Mouse (Mus musculus) liver, embryonic 16.5 days (tissue): ENCODE measurements around the gene Phtf1. TPM values are rescaled to one million over a fixed set of nuclear protein-coding genes. Genes with fewer than 3 reads are reported as not detected.

Source experiments
- ATAC-seq: fragments of 200-750 bp; cut with Nextera tagmentation; 2 replicates; pipeline ENCODE4 v1.8.0; 2017; ENCODE audit warnings: low read depth, mild to moderate bottlenecking, moderate number of reproducible peaks, moderate library complexity
- H3K27ac ChIP-seq: fragments of 300-500 bp; sonication (generic); 2 replicates; pipeline ENCODE4 v1.5.1; 2014; ENCODE audit warnings: mild to moderate bottlenecking, low read length
- H3K27me3 ChIP-seq: fragments of 300-500 bp; sonication (generic); 2 replicates; pipeline ENCODE4 v1.6.1; 2014; ENCODE audit warnings: low read depth, low read length, mixed read lengths; ENCODE audit not compliant: control insufficient read depth, insufficient read depth
- H3K36me3 ChIP-seq: fragments of 300-500 bp; sonication (generic); 2 replicates; pipeline ENCODE4 v1.6.1; 2014; ENCODE audit warnings: mild to moderate bottlenecking; ENCODE audit not compliant: control insufficient read depth, insufficient read depth
- H3K4me1 ChIP-seq: fragments of 300-500 bp; sonication (generic); 2 replicates; pipeline ENCODE4 v1.6.1; 2014; ENCODE audit warnings: low read depth, low read length, mixed read lengths; ENCODE audit not compliant: control insufficient read depth
- H3K4me2 ChIP-seq: fragments of 300-500 bp; sonication (generic); 2 replicates; pipeline ENCODE4 v1.6.1; 2014; ENCODE audit warnings: low read depth, low read length, mixed read lengths
- H3K4me3 ChIP-seq: fragments of 300-500 bp; sonication (generic); 2 replicates; pipeline ENCODE4 v1.5.1; 2014; ENCODE audit warnings: low read depth, mild to moderate bottlenecking, low read length
- H3K9ac ChIP-seq: fragments of 300-500 bp; sonication (generic); 2 replicates; pipeline ENCODE4 v1.6.1; 2014; ENCODE audit warnings: low read depth, low read length
- H3K9me3 ChIP-seq: fragments of 300-500 bp; sonication (generic); replicated peaks from 2 replicates; pipeline ENCODE4 v1.6.1; 2016; ENCODE audit warnings: low read length; ENCODE audit not compliant: control insufficient read depth
- polyA plus RNA-seq: library from polyadenylated mRNA; unstranded; fragments of >200 nt; fragmentation: Nextera tagmentation; extraction: Ambion mirVana; gene quantifications from 2 replicates; pipeline ENCODE4 v1.2.1, GENCODE M21; 2015

Gene Phtf1
- polyA plus RNA-seq, 1 experiment from 2014 or later, result 3.4 TPM

DNA sequence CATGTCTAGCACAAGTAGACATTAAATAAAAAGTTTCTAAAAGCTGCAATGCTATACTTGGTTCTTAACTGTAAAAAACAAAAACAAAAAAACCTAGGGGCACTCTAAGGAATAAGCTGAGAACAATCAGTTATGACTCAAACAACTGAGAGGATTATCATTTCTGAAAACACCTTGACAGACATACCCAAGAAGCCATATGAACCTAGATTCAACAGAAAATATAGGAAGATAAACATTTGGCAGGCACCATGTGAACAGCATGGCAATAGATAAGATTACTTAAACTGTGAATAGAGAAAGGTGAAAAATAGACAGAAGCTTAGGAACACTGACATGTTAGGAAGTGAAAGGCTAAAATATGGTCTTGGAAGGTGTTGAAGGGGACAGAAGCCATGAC, 101.5 kb downstream of the Phtf1 start:
- H3K27me3 ChIP-seq, result no peaks in the 10 kb centered on the region
- peak; percentile 30; the same call in 1 of the 2 replicates for ATAC-seq

More for the DNA sequence above, 101.5 kb downstream of the Phtf1 start:
- no peak overlapping the region for H3K27ac ChIP-seq
- H3K36me3 ChIP-seq, result no peaks in the 10 kb centered on the region
- no peak overlapping the region for H3K4me3 ChIP-seq
- no peak overlapping the region for H3K4me2 ChIP-seq
- H3K4me1 ChIP-seq, result no peaks in the 10 kb centered on the region; the same call in none of the 2 replicates
- H3K9ac ChIP-seq, result no peak overlapping the region
- H3K9me3 ChIP-seq, result no peaks in the 10 kb centered on the region

Other genes starting within 250 kb of the Phtf1 start
- 1.8 and 2.0 TPM in 2 replicates for gene Olfml3, start 230.1 kb upstream of the Phtf1 start, polyA plus RNA-seq
- not detected in 2 replicates for gene Gm10964, start 228.7 kb upstream of the Phtf1 start, polyA plus RNA-seq
- gene Hipk1, start 176.5 kb upstream of the Phtf1 start, polyA plus RNA-seq, result 15.3 and 16.4 TPM in 2 replicates
- 24.1 and 28.5 TPM in 2 replicates for gene Dclre1b, start 158.7 kb upstream of the Phtf1 start, polyA plus RNA-seq
- gene Ap4b1, start 158.6 kb upstream of the Phtf1 start, polyA plus RNA-seq, result 15.2 and 15.9 TPM in 2 replicates
- 0.70 and 1.1 TPM in 2 replicates for gene Gm43064, start 158.5 kb upstream of the Phtf1 start, polyA plus RNA-seq
- 1.5 and 1.7 TPM in 2 replicates for gene Bcl2l15, start 135.5 kb upstream of the Phtf1 start, polyA plus RNA-seq
- 3.0 and 3.8 TPM in 2 replicates for gene Ptpn22, start 108.3 kb upstream of the Phtf1 start, polyA plus RNA-seq
- gene Rsbn1, start 54.0 kb upstream of the Phtf1 start, polyA plus RNA-seq, result 3.1 and 3.2 TPM in 2 replicates